In genomic region chr3:89554587-89554986, GRCm38 (mm10) we compare ENCODE assay signal across 29 mouse cellular contexts. TPM values are rescaled to one million over a fixed set of nuclear protein-coding genes. Genes with fewer than 3 reads are reported as not detected.
"Had no signal": no experiment of that assay in that cellular context is flagged by ENCODE, and none has a peak within 500 bp of the region (broad histone marks: within the 10 kb centered on the region; RNA-seq: fewer than 3 reads in every experiment).

No protein-coding gene starts in this region.

- ATAC-seq: forebrain, embryonic 13.5 days; forebrain, embryonic 14.5 days; forebrain, embryonic 15.5 days; forebrain, embryonic 16.5 days; forebrain, postnatal 0 days had no signal

- DNase-seq: cerebellum, adult 9-10 months; cerebellum, adult 9-11 months; cerebellum, postnatal 10 days; cerebellum, postnatal 25 days; cerebellum, postnatal 36 days; embryo, embryonic 11 days; forebrain, postnatal 0 days; gastrocnemius, adult 2 months; gastrocnemius, postnatal 10 days; gastrocnemius, postnatal 14 days; gastrocnemius, postnatal 25 days; gastrocnemius, postnatal 36 days; heart, adult 11 months; heart, adult 18-20 months; heart, adult 2 months had no signal

- H3K4me2 ChIP-seq: embryonic facial prominence, embryonic 12.5 days; embryonic facial prominence, embryonic 13.5 days; embryonic facial prominence, embryonic 15.5 days; forebrain, embryonic 12.5 days; forebrain, embryonic 13.5 days; forebrain, embryonic 15.5 days had no signal

- H3K27ac ChIP-seq: embryonic facial prominence, embryonic 10.5 days; embryonic facial prominence, embryonic 12.5 days; embryonic facial prominence, embryonic 13.5 days; embryonic facial prominence, embryonic 15.5 days; forebrain, embryonic 10.5 days; forebrain, embryonic 12.5 days; forebrain, embryonic 13.5 days; forebrain, embryonic 15.5 days; gastrocnemius, adult 2 months; heart, adult 2 months; heart, embryonic 10.5 days had no signal

- H3K9me3 ChIP-seq: embryonic facial prominence, embryonic 10.5 days; embryonic facial prominence, embryonic 12.5 days; embryonic facial prominence, embryonic 13.5 days; embryonic facial prominence, embryonic 15.5 days; forebrain, embryonic 10.5 days; forebrain, embryonic 12.5 days; forebrain, embryonic 15.5 days; heart, embryonic 10.5 days had no signal

- H3K27me3 ChIP-seq: embryonic facial prominence, embryonic 12.5 days; embryonic facial prominence, embryonic 13.5 days; embryonic facial prominence, embryonic 15.5 days; forebrain, embryonic 12.5 days; forebrain, embryonic 13.5 days; forebrain, embryonic 15.5 days had no signal

- H3K9ac ChIP-seq: embryonic facial prominence, embryonic 12.5 days; embryonic facial prominence, embryonic 13.5 days; embryonic facial prominence, embryonic 15.5 days; forebrain, embryonic 12.5 days; forebrain, embryonic 13.5 days; forebrain, embryonic 15.5 days; forebrain, postnatal 0 days had no signal

- H3K36me3 ChIP-seq: embryonic facial prominence, embryonic 10.5 days; embryonic facial prominence, embryonic 12.5 days; embryonic facial prominence, embryonic 13.5 days; embryonic facial prominence, embryonic 15.5 days; forebrain, embryonic 10.5 days; forebrain, embryonic 12.5 days; forebrain, embryonic 15.5 days; heart, embryonic 10.5 days had no signal

- H3K4me3 ChIP-seq: embryonic facial prominence, embryonic 10.5 days; embryonic facial prominence, embryonic 12.5 days; embryonic facial prominence, embryonic 13.5 days; embryonic facial prominence, embryonic 15.5 days; erythroblast, embryonic 14.5 days; forebrain, embryonic 10.5 days; forebrain, embryonic 12.5 days; forebrain, embryonic 13.5 days; forebrain, embryonic 15.5 days; gastrocnemius, adult 2 months; heart, adult 2 months; heart, embryonic 10.5 days had no signal

RNA-seq across cellular contexts. Expression of gene Kcnn3, which starts 34.6 kb away (rescaled TPM):
- total RNA-seq: common myeloid progenitor, adult 5-6 weeks; granulocyte monocyte progenitor cell, adult 5-6 weeks had no signal
